Mouse (Mus musculus) gastrocnemius, postnatal 10 days (tissue): ENCODE data around the gene Ube2m. TPM values are rescaled to one million over a fixed set of nuclear protein-coding genes. Genes with fewer than 3 reads are reported as not detected.
A peak's percentile ranks its signal among the peaks of the same experiment; 100 is the strongest.

Source experiments
- DNase-seq: peaks from one replicate; pipeline ENCODE4 v3.0.0; 2021; ENCODE audit warnings: mixed read lengths
- total RNA-seq, 2 experiments: library from RNA; stranded (reverse); gene quantifications; 2 replicates each; pipeline ENCODE4 v1.2.3; 2021

The Ube2m gene
- total RNA-seq, 2 experiments from 2014 or later, result 153 to 168 TPM

- peak; percentile 96 for DNase-seq
Measured at GRCm38 (mm10) chr7:13034148-13034977, 3.7 kb downstream of the Ube2m start, which contains the start of gene Chmp2a. TSS of gene Chmp2a (minus strand) at chr7:13034807.

- no peak for DNase-seq
Measured at GRCm38 (mm10) chr7:13033451-13034147, 4.5 kb downstream of the Ube2m start.

- no peak for DNase-seq
Measured at GRCm38 (mm10) chr7:13032541-13032940, 5.5 kb downstream of the Ube2m start.

- DNase-seq, result no peak
Measured at GRCm38 (mm10) chr7:13031983-13032382, 6.1 kb downstream of the Ube2m start.

GRCm38 (mm10) chr7:13031069-13031468, 7.0 kb downstream of the Ube2m start:
- DNase-seq, result no peak

GRCm38 (mm10) chr7:13028986-13029385, 9.1 kb downstream of the Ube2m start:
- DNase-seq, result no peak

GRCm38 (mm10) chr7:13025511-13026112, 12.5 kb downstream of the Ube2m start:
- DNase-seq, result no peak

GRCm38 (mm10) chr7:13024805-13025204, 13.3 kb downstream of the Ube2m start:
- peak; percentile 75 for DNase-seq

GRCm38 (mm10) chr7:13023928-13024731, 13.9 kb downstream of the Ube2m start:
- DNase-seq, result peak; percentile 95

- DNase-seq, result peak; percentile 54
Measured at GRCm38 (mm10) chr7:13022773-13023535, 15.1 kb downstream of the Ube2m start.

GRCm38 (mm10) chr7:13015217-13015616, 22.9 kb downstream of the Ube2m start:
- DNase-seq, result no peak

- no peak for DNase-seq
Measured at GRCm38 (mm10) chr7:13014275-13014839, 23.7 kb downstream of the Ube2m start.

GRCm38 (mm10) chr7:13013671-13014070, 24.4 kb downstream of the Ube2m start:
- no peak for DNase-seq

- no peak for DNase-seq
Measured at GRCm38 (mm10) chr7:13010005-13010908, 27.8 kb downstream of the Ube2m start, which contains the start of gene Zbtb45. TSS of gene Zbtb45 (minus strand) at chr7:13010034.

GRCm38 (mm10) chr7:13009143-13010004, 28.7 kb downstream of the Ube2m start:
- peak; percentile 86 for DNase-seq

- DNase-seq, result no peak
Measured at GRCm38 (mm10) chr7:13007341-13008092, 30.6 kb downstream of the Ube2m start.

- no peak for DNase-seq
Measured at GRCm38 (mm10) chr7:13006531-13006930, 31.5 kb downstream of the Ube2m start.

GRCm38 (mm10) chr7:13006011-13006410, 32.1 kb downstream of the Ube2m start:
- DNase-seq, result no peak
